Mouse (Mus musculus) lung, postnatal 4 days (tissue): Measurements from ENCODE around the gene Hif1an.
A peak's percentile ranks its signal among the peaks of the same experiment; 100 is the strongest.

Source experiments
- DNase-seq, 2 experiments: peaks; one replicate each; pipeline ENCODE4 v3.0.0; 2021

The Hif1an gene

DNA sequence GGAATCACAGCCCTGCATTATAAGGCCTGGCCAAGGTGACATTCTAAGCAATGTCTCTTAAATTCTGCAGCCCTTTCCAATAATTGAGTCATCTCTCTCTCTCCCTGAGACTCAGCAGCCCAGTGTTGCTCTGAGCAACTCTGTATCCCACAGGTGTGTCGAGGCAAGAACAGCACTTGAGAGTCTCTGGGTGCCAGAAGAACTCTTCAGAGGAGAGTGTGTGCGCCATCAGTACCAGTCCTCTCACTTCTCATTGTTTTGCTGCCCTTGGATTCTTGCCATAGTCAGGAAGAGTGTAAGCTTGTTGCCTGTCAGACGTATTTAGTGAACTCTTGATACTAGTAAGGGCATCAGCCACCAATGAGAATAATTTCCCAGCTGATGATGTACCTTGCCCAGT lies 5.1 kb downstream of the Hif1an start:
- DNase-seq, result no peak

DNA sequence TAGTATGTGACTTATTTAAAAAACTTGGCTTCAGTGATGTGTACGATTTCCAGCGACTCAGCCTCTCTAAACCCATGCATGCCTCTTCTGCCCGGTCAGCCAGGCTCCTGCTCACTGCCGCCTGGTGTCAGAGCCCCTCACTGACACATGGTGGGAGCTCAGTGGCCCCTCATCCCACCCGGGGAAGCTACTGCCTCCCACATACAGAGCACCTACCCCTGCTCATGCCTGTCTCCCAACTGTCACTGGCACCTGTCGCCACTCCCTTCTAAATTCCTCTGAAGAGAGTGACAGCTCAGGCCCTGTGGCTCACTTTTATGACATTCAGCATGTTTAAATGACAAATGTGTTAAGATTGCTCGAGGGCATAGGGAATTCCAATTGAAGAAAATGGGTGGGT lies 13.6 kb downstream of the Hif1an start:
- no peak for DNase-seq

DNA sequence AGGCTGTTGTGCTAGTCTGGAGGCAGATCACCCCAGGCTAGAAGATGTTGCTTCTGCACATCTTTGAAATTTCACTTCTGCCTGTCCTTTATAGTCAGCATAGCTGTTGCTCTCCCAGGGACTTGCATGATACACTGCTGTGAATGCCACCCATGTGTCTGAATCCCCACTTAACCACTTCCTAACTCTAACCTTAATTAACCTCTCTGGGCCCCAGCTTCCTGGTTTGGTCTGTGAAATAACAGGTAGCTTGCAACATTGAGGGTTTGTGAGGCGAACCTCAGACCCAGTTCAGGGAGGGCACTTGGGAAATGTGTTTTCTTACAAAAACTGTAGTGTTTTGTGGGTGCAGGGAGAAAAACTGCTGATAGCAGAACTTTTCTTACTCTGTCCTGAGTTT lies 15.4 kb downstream of the Hif1an start:
- peak in 1 of 2 experiments; percentile 9 for DNase-seq

DNA sequence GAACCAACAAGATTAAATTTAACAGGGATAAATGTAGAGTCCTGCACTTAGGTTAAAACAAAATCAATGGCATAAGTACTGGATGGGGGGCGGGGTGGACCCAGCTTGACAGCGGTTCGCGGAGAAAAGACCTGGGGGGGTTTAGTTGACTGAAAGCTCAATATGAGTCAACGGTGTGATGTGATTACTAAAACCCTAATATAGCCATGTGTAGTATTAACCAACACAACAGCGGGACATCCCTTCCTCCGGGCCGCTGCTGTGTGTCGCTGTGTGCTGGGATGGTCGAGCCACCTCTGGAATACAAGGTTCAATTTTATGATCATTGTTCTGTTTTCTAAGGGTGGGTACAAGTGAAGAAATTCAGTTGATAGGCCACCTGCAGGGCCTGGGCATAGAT lies 19.5 kb downstream of the Hif1an start:
- no peak for DNase-seq

DNA sequence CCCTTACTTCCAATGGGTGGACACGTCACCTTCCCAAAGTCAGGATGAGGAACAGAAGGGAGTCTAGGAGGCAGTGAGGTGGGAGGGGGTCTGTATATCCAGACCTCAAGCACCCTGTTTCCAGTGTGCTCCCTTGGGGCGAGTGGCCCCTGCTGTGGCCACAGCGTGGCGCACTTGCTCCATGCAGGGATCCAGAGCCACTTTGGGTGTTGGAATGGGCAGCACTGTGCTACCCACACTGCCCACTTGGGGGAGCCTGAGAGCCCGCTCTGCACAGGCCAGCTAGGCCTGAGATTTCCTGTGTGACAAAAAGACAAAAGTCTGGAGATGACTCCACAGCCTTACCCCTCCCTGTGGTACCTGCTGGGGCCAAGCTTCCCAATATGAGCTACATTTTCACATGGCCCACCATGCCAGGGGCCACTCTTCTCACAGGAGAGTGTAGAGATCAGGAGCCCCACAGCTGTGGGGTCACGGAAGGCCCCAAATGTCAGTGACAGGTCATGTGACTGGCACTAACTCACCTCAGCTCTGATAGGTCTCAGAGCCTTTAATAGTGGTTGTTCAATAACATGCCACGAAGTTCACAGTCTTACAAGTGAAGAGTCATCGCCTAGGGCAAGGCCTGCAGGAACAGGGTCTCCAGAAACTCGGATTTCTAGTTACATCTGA lies 20.1 kb downstream of the Hif1an start:
- DNase-seq, result peak; percentile 90 to 94

DNA sequence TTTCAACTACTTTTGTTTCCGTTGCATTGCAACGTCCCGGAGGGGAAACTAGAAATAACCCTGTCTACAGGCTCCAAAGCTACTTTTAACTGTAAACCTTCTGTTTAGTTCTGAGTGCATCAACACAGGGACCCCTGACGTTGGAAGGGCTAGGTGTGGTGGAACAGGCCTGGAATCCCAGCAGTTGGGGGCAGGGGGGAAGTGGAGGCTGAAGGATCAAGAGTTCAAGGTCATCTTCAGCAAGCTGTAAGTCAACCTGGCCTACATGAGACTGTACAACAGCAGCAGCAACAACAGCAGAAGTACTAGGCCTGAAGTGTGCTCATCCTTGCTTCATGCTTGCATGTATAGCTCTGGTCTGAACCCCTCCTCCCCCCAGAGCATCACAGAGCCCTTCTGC lies 25.4 kb downstream of the Hif1an start:
- DNase-seq, result no peak

DNA sequence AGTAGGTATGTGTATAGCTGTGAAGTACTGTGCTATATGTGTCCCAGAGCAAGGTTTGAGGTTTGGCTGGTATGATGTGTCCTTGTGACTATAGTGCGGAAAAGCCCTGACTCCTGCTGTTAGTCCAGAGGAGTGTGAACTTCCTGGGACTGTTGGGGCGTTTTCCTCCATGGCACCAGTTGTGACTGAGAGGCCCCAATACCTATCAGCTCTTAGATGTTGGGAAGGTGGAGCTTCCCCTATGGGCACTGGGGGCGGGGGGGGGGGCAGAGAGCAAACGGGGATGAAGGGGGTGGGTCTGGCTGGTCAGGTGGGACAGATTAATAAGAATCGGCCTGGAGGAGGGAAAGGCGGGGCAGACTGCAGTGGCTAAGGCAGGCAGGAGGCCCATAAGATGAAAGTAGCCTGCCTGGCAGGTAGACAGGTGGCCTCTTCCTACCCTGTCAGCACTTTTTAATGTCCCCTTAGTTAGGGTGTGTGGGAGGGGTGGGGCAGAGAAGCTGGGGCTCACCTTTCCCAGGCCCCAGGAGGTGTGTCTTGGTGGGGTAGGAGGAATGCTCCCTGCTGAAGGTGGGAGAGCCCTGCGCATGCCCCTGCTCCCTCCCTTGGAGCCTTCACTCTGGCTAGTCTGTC lies 27.1 kb downstream of the Hif1an start:
- no peak for DNase-seq

DNA sequence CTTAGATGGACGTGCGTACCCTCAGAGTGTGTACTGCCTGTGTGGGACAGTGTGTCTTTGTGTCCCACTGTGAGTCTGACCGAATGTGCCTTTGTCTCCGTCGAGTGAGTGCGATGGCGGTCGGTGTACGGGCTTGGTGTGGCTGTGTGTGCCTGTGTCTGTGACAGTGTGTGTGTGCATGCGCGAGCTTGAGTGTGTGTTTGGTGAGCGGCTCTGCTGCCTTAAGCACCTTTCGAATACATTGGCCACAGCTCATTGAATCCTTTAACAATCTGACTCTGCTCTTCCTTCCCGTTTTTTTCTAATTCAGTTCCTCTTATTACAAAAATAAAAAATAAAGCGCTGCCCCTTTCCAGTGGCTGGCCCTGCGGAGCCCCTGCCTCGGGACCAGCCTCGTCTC lies 28.3 kb downstream of the Hif1an start:
- DNase-seq, result no peak

DNA sequence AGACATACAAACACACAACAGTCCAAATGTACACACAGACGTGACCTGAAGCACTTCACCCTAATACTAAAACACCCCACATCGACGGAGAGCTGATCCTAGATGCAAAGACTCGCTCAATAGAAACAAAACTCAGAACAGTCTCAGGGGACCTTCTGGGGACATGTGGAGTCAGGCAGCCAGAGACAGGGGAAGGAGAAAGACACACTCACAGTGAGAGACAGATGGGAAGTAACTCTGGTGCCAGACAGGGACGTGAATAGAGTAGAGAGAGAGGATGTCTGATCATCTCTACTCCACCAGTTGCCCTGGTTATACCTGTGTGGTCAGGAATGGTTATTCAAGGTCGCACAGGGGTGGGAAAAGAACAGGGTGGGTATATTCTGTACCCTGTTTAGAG lies 29.0 kb downstream of the Hif1an start:
- DNase-seq, result no peak

DNA sequence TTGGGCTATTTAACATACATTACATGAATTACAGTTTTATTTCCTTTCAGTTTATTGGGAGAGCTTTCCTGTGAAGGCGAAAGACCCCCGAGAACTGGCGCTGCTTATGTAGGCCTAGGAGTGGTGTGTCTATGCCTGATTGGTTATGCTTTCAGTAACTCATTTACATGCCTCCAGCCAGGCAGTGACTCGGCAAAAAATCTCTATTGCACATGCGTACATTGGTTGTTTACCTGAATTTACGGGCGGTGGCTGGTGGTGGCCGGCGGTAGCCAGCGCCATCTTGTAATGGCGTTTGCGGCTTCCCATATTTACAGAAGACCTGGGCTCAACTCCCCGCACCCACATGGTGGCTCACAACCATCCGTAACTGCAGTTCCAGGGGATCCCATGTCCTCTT lies 31.5 kb downstream of the Hif1an start:
- DNase-seq, result no peak

DNA sequence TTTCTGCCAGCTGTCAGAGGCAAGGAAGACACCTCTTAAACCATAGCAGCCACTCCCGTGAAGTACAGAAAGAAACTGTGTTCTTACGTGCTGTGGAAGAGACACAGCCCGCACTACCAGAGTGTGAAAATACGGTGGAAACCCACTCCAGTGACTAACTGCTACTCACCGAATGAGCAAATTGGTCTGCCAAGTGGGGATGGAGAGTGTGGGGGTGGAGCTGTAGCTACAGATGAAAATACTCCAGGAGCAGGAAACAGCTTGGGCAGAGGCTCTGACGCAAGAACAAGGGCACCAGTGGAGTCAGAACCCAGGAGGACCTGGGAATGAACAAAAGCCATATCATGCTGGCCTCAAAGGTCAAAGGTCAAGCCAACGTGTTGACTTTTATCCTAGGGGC lies 55.5 kb downstream of the Hif1an start:
- no peak for DNase-seq
